9 mouse cellular contexts compared by ENCODE assay signal in the genomic region with DNA sequence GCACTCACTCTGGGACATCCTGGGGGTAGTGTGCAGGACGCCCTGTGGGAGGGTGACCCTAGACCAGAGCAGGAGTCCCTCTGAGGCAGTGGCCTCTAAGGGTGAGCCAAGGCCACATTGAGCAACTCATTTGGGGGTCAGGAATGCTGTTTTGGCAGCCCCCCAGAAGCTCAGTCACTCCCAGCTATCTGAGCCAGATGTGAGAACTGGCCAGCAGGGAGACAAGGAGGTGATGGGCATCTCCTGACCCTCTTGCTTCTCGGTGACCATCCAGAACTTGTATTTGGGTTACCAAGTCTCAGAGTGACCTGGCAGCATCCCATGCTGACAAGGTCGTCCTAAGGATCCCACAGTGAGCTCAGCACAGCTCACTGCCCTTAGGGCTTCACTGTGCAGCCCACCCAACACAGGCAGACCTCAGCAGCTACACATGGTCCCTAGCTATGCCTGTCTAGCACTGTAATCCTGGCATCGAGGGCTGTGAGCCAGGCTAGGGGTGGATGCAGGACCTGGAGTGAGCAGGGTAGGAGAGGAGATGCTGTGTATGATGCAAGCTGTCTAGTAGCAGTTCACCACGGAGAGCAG. TPM values are rescaled to one million over a fixed set of nuclear protein-coding genes. Genes with fewer than 3 reads are reported as not detected.
DNase-seq lines count a peak whose midpoint lies in the region; ATAC-seq and TF ChIP-seq lines count a peak whose summit lies in the region.
"Had no signal": no experiment of that assay in that cellular context is flagged by ENCODE, and none has a peak within 500 bp of the region (broad histone marks: within the 10 kb centered on the region; RNA-seq: fewer than 3 reads in every experiment).

No protein-coding gene starts in this region.

- TF ChIP-seq POLR2A in spleen, adult 2 months (IDR thresholded peaks at IDR 0.05; ENCODE audit: low read depth, low read length) = no peak

- H3K4me1 ChIP-seq in spleen, adult 2 months (ENCODE audit: control insufficient read depth, insufficient read depth, insufficient read length) = peaks cover 4% of the 10 kb centered on the region; the same call in 1 of the 2 replicates
- H3K4me1 ChIP-seq in kidney, embryonic 15.5 days = peaks cover 54% of the 10 kb centered on the region

- H3K9ac ChIP-seq in kidney, embryonic 15.5 days = no peak overlapping the region

- no peak for DNase-seq in spleen, adult 2 months (ENCODE audit: low read depth in 1 of 2, low spot score in 2 of 2)
- no peak for DNase-seq in spleen, adult 18-20 months
- DNase-seq in gastrocnemius, adult 2 months = peak; percentile 80
- peak; percentile 44 to 75 for DNase-seq in lung, postnatal 4 days
- no peak for DNase-seq in natural killer cell, adult 2 months (ENCODE audit: low spot score in 2 of 2)
- DNase-seq in right cerebral cortex, postnatal 14 days = no peak
- DNase-seq in embryo, embryonic 10.5 days (ENCODE audit: low spot score) = no peak

- no peak for TF ChIP-seq CTCF in spleen, adult 2 months (IDR thresholded peaks at IDR 0.05; ENCODE audit: extremely low read depth, insufficient read depth, insufficient read length, insufficient replicate concordance)
- no peak for TF ChIP-seq CTCF in gastrocnemius, adult 2 months (IDR thresholded peaks at IDR 0.05)

- H3K4me2 ChIP-seq in kidney, embryonic 15.5 days = no peak overlapping the region

- H3K27ac ChIP-seq in spleen, adult 2 months (ENCODE audit: insufficient read depth, low read length) = peak overlapping the region; percentile 8; the same call in 1 of the 2 replicates
- peak overlapping the region; percentile 73 for H3K27ac ChIP-seq in gastrocnemius, adult 2 months
- H3K27ac ChIP-seq in kidney, embryonic 15.5 days = peak overlapping the region; percentile 27; the same call in 1 of the 2 replicates
- H3K27ac ChIP-seq: macrophage had no signal

- H3K27me3 ChIP-seq in spleen, adult 2 months (ENCODE audit: control insufficient read depth, insufficient read depth, low read length) = peaks cover 6% of the 10 kb centered on the region
- H3K27me3 ChIP-seq in kidney, embryonic 15.5 days = peaks cover 13% of the 10 kb centered on the region

- WGBS in spleen, adult 2 months = 63% methylated on average over 5 of the region's 5 CpGs
- WGBS in kidney, embryonic 15.5 days = 28% methylated on average over 5 of the region's 5 CpGs

- H3K36me3 ChIP-seq in spleen, adult 2 months (ENCODE audit: control insufficient read depth, insufficient read depth, low read length) = no peaks in the 10 kb centered on the region
- peaks cover 18% of the 10 kb centered on the region; the same call in 1 of the 2 replicates for H3K36me3 ChIP-seq in kidney, embryonic 15.5 days

- intact Hi-C loops in gastrocnemius, adult 2 months (cut with DNase I) = no loop called here

- no peak overlapping the region for H3K4me3 ChIP-seq in spleen, adult 2 months (ENCODE audit: extremely low read depth, insufficient read depth, insufficient read length)
- no peak overlapping the region; the same call in 1 of the 2 replicates for H3K4me3 ChIP-seq in gastrocnemius, adult 2 months
- H3K4me3 ChIP-seq in kidney, embryonic 15.5 days (replicated peaks) = no peak overlapping the region

- H3K9me3 ChIP-seq in kidney, embryonic 15.5 days (replicated peaks) = no peaks in the 10 kb centered on the region

- ATAC-seq in kidney, embryonic 15.5 days (replicated peaks; ENCODE audit: low FRiP score) = no peak; the same call in 1 of the 2 replicates

RNA-seq across cellular contexts. Expression of a gene that starts 49.3 kb away (rescaled TPM):
- 23.5 and 24.5 TPM in 2 replicates for polyA plus RNA-seq in spleen, adult 2 months (2012; rRNA removed)
- total RNA-seq in gastrocnemius, adult 2 months (2021) = 10 to 100 TPM; 10.7 to 14.8 TPM
- 11.9 and 14.9 TPM in 2 replicates for polyA plus RNA-seq in kidney, embryonic 15.5 days (2015; fragmentation: Nextera tagmentation; extraction: Ambion mirVana)
- polyA plus RNA-seq: macrophage had no signal

Comparison
In these comparisons a context has a peak if more than half of its experiments do, and no peak if none do; other contexts are left out.
1. DNase-seq: peak in gastrocnemius, adult 2 months (single experiment) and lung, postnatal 4 days (2 of 2); none in spleen, adult 2 months (0 of 2), spleen, adult 18-20 months (0 of 2), natural killer cell, adult 2 months (0 of 2), right cerebral cortex, postnatal 14 days (single experiment) and embryo, embryonic 10.5 days (single experiment).
2. H3K27ac ChIP-seq: peak in every context shown above with its lines; median percentile 73 in gastrocnemius, adult 2 months; 27 in kidney, embryonic 15.5 days; 8 in spleen, adult 2 months.